Mouse (Mus musculus) neural tube, embryonic 11.5 days (tissue): ENCODE measurements at regions not wholly inside any gene's neighbourhood (a gene's known extent, or its start where the extent isn't known, plus 50 kb on each side); places are given as distances from the start of the nearest gene placed in this dataset.

Experiments used
- ATAC-seq: fragments of 200-750 bp; cut with Nextera tagmentation; 2 replicates; pipeline ENCODE4 v1.8.0; 2017; ENCODE audit warnings: moderate number of reproducible peaks, mild to moderate bottlenecking, moderate TSS enrichment, moderate library complexity; ENCODE audit not compliant: insufficient read depth, low FRiP score, low TSS enrichment
- DNase-seq: peaks from one replicate; pipeline ENCODE4 v3.0.0-alpha.2; 2015; ENCODE audit warnings: low spot score
- H3K27ac ChIP-seq: fragments of 300-500 bp; sonication (generic); 2 replicates; pipeline ENCODE4 v1.5.1; 2014; ENCODE audit warnings: low read depth, mild to moderate bottlenecking, low read length
- H3K27me3 ChIP-seq: fragments of 300-500 bp; sonication (generic); 2 replicates; pipeline ENCODE4 v1.6.1; 2014; ENCODE audit warnings: mild to moderate bottlenecking, low read length, mixed read lengths; ENCODE audit not compliant: control insufficient read depth, insufficient read depth
- H3K36me3 ChIP-seq: fragments of 300-500 bp; sonication (generic); 2 replicates; pipeline ENCODE4 v1.6.1; 2014; ENCODE audit warnings: mild to moderate bottlenecking, low read length, moderate library complexity, mixed read lengths; ENCODE audit not compliant: control insufficient read depth, insufficient read depth
- H3K4me1 ChIP-seq: fragments of 300-500 bp; sonication (generic); 2 replicates; pipeline ENCODE4 v1.6.1; 2014; ENCODE audit warnings: low read length, mixed read lengths; ENCODE audit not compliant: control insufficient read depth, insufficient read depth
- H3K4me2 ChIP-seq: fragments of 300-500 bp; sonication (generic); 2 replicates; pipeline ENCODE4 v1.6.1; 2014; ENCODE audit warnings: low read depth, mild to moderate bottlenecking, moderate library complexity
- H3K4me3 ChIP-seq: fragments of 300-500 bp; sonication (generic); 2 replicates; pipeline ENCODE4 v1.5.1; 2014; ENCODE audit warnings: low read depth, low read length
- H3K9ac ChIP-seq: fragments of 300-500 bp; sonication (generic); 2 replicates; pipeline ENCODE4 v1.6.1; 2014; ENCODE audit warnings: mild to moderate bottlenecking, low read length
- H3K9me3 ChIP-seq: fragments of 300-500 bp; sonication (generic); 2 replicates; pipeline ENCODE4 v1.6.1; 2016; ENCODE audit warnings: low read length; ENCODE audit not compliant: control insufficient read depth
- WGBS: fragments of 180-500 bp; shearing (Covaris S2); extraction: QIAGEN DNeasy Blood & Tissue Kit; methylation state at CpG from one replicate; pipeline ENCODE4 v1.1.7; 2014; 5-methylcytosine and 5-hydroxymethylcytosine counted together

GRCm38 (mm10) chr7:136082253-136082867 lies 366.2 kb upstream of the Mki67 start:
- Histone ChIP-seq H3K9me3 (no peaks in the 10 kb centered on the region), H3K4me3 (no peak overlapping the region), H3K4me2 (no peak overlapping the region), H3K27ac (no peak overlapping the region), H3K4me1 (peaks cover 9% of the 10 kb centered on the region; the same call in 1 of the 2 replicates), H3K36me3 (no peaks in the 10 kb centered on the region), H3K9ac (no peak overlapping the region), H3K27me3 (no peaks in the 10 kb centered on the region)
- DNase-seq (no peak), ATAC-seq (no peak)
- WGBS, result 70% methylated on average over 4 of the region's 4 CpGs

DNA sequence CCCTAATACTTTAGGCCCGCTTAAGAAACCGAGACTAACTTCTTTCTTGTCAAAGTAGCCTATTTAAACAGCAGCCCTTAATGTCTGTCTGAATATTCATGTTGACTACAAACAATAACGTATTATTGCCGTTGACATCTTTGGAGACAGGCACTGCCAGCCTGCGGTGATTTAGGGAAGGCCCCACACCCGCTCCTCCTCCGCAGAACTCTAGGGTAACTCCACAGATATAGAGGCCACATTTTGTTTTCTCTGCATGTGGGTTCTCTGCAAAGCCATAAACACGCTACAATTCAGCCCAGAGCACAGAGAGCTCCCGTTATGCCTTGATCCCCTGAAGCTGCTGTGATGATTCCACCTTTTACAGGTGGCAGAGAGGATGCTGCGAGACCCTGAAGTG lies 366.8 kb upstream of the Mki67 start:
- no peaks in the 10 kb centered on the region for H3K36me3 ChIP-seq
- WGBS, result 56% methylated on average over 10 of the region's 10 CpGs
- no peak for DNase-seq
- no peak overlapping the region for H3K4me2 ChIP-seq
- H3K9me3 ChIP-seq, result no peaks in the 10 kb centered on the region
- no peaks in the 10 kb centered on the region for H3K27me3 ChIP-seq
- no peak overlapping the region for H3K9ac ChIP-seq
- no peak overlapping the region for H3K4me3 ChIP-seq
- no peak for ATAC-seq
- peaks cover 9% of the 10 kb centered on the region; the same call in 1 of the 2 replicates for H3K4me1 ChIP-seq
- peak overlapping the region; percentile 57; the same call in 1 of the 2 replicates for H3K27ac ChIP-seq

DNA sequence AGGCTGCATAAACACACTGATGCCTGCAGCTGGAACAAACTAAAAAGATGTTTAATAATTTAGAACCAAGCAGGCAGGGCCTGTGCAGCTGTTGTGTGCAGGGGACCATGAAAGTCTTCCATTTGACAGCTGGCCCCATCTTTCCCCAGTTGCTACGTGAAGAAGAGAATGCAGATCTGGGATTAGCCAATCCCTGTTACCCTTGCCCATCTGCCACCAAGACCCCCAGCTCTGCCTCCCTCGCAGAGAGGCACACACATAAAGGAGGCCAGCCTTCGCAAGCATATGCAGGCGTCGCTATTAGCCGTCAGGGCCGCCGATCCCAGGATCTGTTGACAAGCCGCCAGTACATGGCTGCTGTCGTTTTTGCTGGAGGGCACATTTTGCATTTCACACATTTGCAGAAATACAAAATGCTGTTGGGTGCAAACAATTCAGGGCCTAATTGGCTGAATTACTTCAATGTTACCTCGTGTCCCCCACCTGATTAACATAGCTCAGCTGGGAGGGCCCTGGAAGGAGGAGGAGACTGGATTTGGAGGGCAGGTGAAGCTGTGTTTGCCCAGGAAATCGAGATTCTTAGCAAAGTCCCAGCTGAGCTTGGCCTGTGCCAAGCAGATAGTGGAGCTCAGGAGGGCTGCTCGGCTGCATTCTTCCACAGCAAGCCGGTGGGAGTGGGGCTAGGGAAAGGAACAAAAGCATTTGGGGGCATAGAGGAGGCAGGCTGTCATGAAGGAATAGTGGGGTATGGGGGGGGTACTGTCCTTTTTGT lies 367.6 kb upstream of the Mki67 start:
- DNase-seq (peak; percentile 66), ATAC-seq (peak; percentile 87)
- Histone ChIP-seq H3K4me1 (peaks cover 9% of the 10 kb centered on the region; the same call in 1 of the 2 replicates), H3K36me3 (no peaks in the 10 kb centered on the region), H3K9me3 (no peaks in the 10 kb centered on the region), H3K4me2 (no peak overlapping the region), H3K9ac (no peak overlapping the region), H3K27ac (peak overlapping the region; percentile 57), H3K4me3 (no peak overlapping the region), H3K27me3 (no peaks in the 10 kb centered on the region)
- WGBS, result 41% methylated on average over 14 of the region's 14 CpGs

- no peak overlapping the region for H3K4me2 ChIP-seq
- DNase-seq (no peak), ATAC-seq (no peak)
- no peaks in the 10 kb centered on the region for H3K4me1 ChIP-seq
- no peaks in the 10 kb centered on the region for H3K27me3 ChIP-seq
- no peak overlapping the region for H3K9ac ChIP-seq
- WGBS, result 83% methylated on average over 6 of the region's 6 CpGs
- H3K4me3 ChIP-seq, result no peak overlapping the region
- no peak overlapping the region for H3K27ac ChIP-seq
- H3K36me3 ChIP-seq, result no peaks in the 10 kb centered on the region
- no peaks in the 10 kb centered on the region for H3K9me3 ChIP-seq
Observed at GRCm38 (mm10) chr7:136088785-136089184, 372.6 kb upstream of the Mki67 start.

DNA sequence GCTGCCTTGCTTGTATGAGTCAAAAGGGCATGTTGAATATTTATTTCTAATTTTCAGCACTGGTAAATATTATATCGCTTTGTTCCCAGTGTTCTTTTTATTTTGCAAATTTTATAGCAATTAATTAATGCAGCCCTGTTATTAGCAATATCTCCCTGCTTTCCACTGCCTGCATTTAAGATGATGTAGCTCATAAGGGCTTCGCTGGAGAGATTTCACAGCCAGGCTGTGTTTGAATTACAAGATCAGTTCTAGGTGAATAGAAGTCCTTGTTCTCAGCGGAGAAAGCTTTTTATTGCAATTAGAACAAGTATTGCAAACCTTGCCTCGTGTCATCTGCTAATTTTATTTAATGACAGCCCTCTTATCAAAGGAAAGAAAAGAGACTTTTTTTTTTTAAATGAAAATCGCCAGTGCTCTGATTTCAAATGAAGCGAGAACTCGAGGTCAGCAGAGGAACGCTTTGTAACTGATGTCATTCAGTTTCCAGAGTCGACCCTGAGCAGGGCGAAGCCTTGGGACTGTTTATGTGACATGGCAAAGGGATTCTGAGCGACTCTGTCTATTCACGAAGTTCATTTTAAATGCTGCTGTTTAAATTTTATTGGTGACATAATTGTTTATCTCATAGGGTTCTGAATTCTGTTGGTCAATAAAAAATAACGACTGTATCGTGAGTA lies 378.7 kb upstream of the Mki67 start:
- H3K4me1 ChIP-seq, result 0 out of 2 replicates have a peak, but pooled peaks cover 2% of the 10 kb centered on the region
- H3K4me3 ChIP-seq, result no peak overlapping the region
- no peak overlapping the region for H3K27ac ChIP-seq
- no peak overlapping the region for H3K4me2 ChIP-seq
- H3K9ac ChIP-seq, result no peak overlapping the region
- no peaks in the 10 kb centered on the region for H3K9me3 ChIP-seq
- H3K36me3 ChIP-seq, result no peaks in the 10 kb centered on the region
- DNase-seq (no peak), ATAC-seq (no peak)
- 69% methylated on average over 14 of the region's 14 CpGs for WGBS
- H3K27me3 ChIP-seq, result no peaks in the 10 kb centered on the region

GRCm38 (mm10) chr7:136104021-136104420 lies 387.9 kb upstream of the Mki67 start:
- WGBS, result 84% methylated on average over 4 of the region's 4 CpGs
- no peak for DNase-seq
- Histone ChIP-seq H3K4me2 (no peak overlapping the region), H3K4me3 (no peak overlapping the region), H3K36me3 (no peaks in the 10 kb centered on the region), H3K9me3 (no peaks in the 10 kb centered on the region), H3K4me1 (no peaks in the 10 kb centered on the region), H3K27me3 (no peaks in the 10 kb centered on the region), H3K9ac (no peak overlapping the region), H3K27ac (no peak overlapping the region)
- ATAC-seq, result no peak

DNA sequence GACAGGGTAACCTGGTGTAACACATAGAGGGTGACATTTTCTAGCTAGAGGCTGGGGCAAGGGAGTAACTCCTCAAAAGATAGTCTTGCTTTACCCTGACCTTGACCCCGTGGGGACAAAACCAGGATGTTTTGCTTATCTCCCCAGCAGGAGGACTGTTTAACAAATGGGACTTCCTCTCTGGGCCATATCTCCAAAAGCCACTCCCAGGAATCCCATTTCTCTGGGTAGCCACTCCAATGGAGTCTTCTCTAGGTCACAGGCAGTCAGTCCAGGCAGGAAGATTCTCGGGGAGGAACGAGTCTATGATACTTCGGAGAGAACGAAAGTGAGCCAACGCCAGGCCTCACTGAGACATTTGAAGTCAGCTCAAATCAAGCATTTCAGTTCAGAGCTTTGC lies 396.0 kb upstream of the Mki67 start:
- H3K9ac ChIP-seq, result no peak overlapping the region
- ATAC-seq (no peak), DNase-seq (no peak)
- H3K27me3 ChIP-seq, result no peaks in the 10 kb centered on the region
- H3K36me3 ChIP-seq, result no peaks in the 10 kb centered on the region
- H3K4me1 ChIP-seq, result no peaks in the 10 kb centered on the region
- H3K27ac ChIP-seq, result no peak overlapping the region
- no peak overlapping the region for H3K4me3 ChIP-seq
- 60% methylated on average over 6 of the region's 6 CpGs for WGBS
- H3K4me2 ChIP-seq, result no peak overlapping the region
- no peaks in the 10 kb centered on the region for H3K9me3 ChIP-seq

- Histone ChIP-seq H3K4me3 (no peak overlapping the region), H3K27me3 (no peaks in the 10 kb centered on the region), H3K36me3 (no peaks in the 10 kb centered on the region), H3K9ac (no peak overlapping the region), H3K4me2 (no peak overlapping the region), H3K4me1 (peaks cover 3% of the 10 kb centered on the region; the same call in 1 of the 2 replicates), H3K9me3 (no peaks in the 10 kb centered on the region), H3K27ac (no peak overlapping the region)
- no peak for ATAC-seq
- 34% methylated on average over 7 of the region's 7 CpGs for WGBS
- no peak for DNase-seq
Observed at GRCm38 (mm10) chr7:136120930-136121329, 404.8 kb upstream of the Mki67 start.
